Mouse (Mus musculus) forebrain, embryonic 16.5 days (tissue): ENCODE results near the gene Krt28. TPM values are rescaled to one million over a fixed set of nuclear protein-coding genes. Genes with fewer than 3 reads are reported as not detected.

Experiments
- ATAC-seq: fragments of 200-750 bp; cut with Nextera tagmentation; 2 replicates; pipeline ENCODE4 v1.8.0; 2017; ENCODE audit warnings: mild to moderate bottlenecking, moderate library complexity
- H3K27ac ChIP-seq: fragments of 300-500 bp; sonication (generic); 2 replicates; pipeline ENCODE4 v1.5.1; 2014; ENCODE audit warnings: low read length, control low read depth
- H3K27me3 ChIP-seq: fragments of 300-500 bp; sonication (generic); replicated peaks from 2 replicates; pipeline ENCODE4 v1.6.1; 2014; ENCODE audit warnings: low read length; ENCODE audit not compliant: control insufficient read depth, insufficient read depth
- H3K36me3 ChIP-seq: fragments of 300-500 bp; sonication (generic); 2 replicates; pipeline ENCODE4 v1.6.1; 2014; ENCODE audit not compliant: control insufficient read depth, insufficient read depth
- H3K4me1 ChIP-seq: fragments of 300-500 bp; sonication (generic); replicated peaks from 2 replicates; pipeline ENCODE4 v1.6.1; 2014; ENCODE audit warnings: low read length; ENCODE audit not compliant: control insufficient read depth, insufficient read depth
- H3K4me2 ChIP-seq: fragments of 300-500 bp; sonication (generic); 2 replicates; pipeline ENCODE4 v1.6.1; 2014; ENCODE audit warnings: mild to moderate bottlenecking, low read length, control low read depth
- H3K4me3 ChIP-seq: fragments of 300-500 bp; sonication (generic); replicated peaks from 2 replicates; pipeline ENCODE4 v1.5.1; 2014; ENCODE audit warnings: mild to moderate bottlenecking, low read length, control low read depth
- H3K9ac ChIP-seq: fragments of 300-500 bp; sonication (generic); replicated peaks from 2 replicates; pipeline ENCODE4 v1.6.1; 2014; ENCODE audit warnings: low read depth, low read length, control low read depth
- H3K9me3 ChIP-seq: fragments of 300-500 bp; sonication (generic); 2 replicates; pipeline ENCODE4 v1.6.1; 2016; ENCODE audit warnings: low read length; ENCODE audit not compliant: control insufficient read depth
- WGBS: fragments of 180-500 bp; shearing (Covaris S2); extraction: QIAGEN DNeasy Blood & Tissue Kit; methylation state at CpG from one replicate; pipeline ENCODE4 v1.1.7; 2014; 5-methylcytosine and 5-hydroxymethylcytosine counted together
- polyA plus RNA-seq: library from polyadenylated mRNA; unstranded; fragments of >200 nt; fragmentation: Nextera tagmentation; extraction: Ambion mirVana; gene quantifications from 2 replicates; pipeline ENCODE4 v1.2.1, GENCODE M21; 2015

Gene Krt28
- polyA plus RNA-seq, 1 experiment from 2014 or later: not detected

GRCm38 (mm10) chr11:99337866-99338265 lies 36.8 kb downstream of the Krt28 start, which contains the start of gene Krt26:
Gene Krt26, minus strand, starts transcription at chr11:99337966.
- no peak for ATAC-seq
- H3K9me3 ChIP-seq: no peaks in the 10 kb centered on the region
- WGBS: 94% methylated on average over 11 of the region's 11 CpGs
- no peak within 1 kb of the TSS for H3K4me2 ChIP-seq
- H3K36me3 ChIP-seq: no peaks in the 10 kb centered on the region
- H3K4me1 ChIP-seq: 0 out of 2 replicates have a peak, but pooled peaks cover 3% of the 10 kb centered on the region
- no peak within 1 kb of the TSS for H3K9ac ChIP-seq
- no peaks in the 10 kb centered on the region for H3K27me3 ChIP-seq
- no peak within 1 kb of the TSS for H3K4me3 ChIP-seq
- no peak within 1 kb of the TSS for H3K27ac ChIP-seq

GRCm38 (mm10) chr11:99333426-99333825 lies 41.3 kb downstream of the Krt28 start:
- Histone ChIP-seq H3K27ac (no peak overlapping the region), H3K4me1 (0 out of 2 replicates have a peak, but pooled peaks cover 3% of the 10 kb centered on the region), H3K4me3 (no peak overlapping the region), H3K9ac (no peak overlapping the region), H3K9me3 (no peaks in the 10 kb centered on the region), H3K4me2 (no peak overlapping the region), H3K36me3 (no peaks in the 10 kb centered on the region), H3K27me3 (no peaks in the 10 kb centered on the region)
- 57% methylated on average over 13 of the region's 13 CpGs for WGBS
- ATAC-seq: no peak

GRCm38 (mm10) chr11:99329655-99330054 lies 45.0 kb downstream of the Krt28 start:
- no peaks in the 10 kb centered on the region for H3K27me3 ChIP-seq
- no peak overlapping the region for H3K9ac ChIP-seq
- no peak overlapping the region for H3K4me2 ChIP-seq
- ATAC-seq: no peak
- H3K4me1 ChIP-seq: 0 out of 2 replicates have a peak, but pooled peaks cover 3% of the 10 kb centered on the region
- no peak overlapping the region for H3K4me3 ChIP-seq
- H3K27ac ChIP-seq: no peak overlapping the region
- H3K36me3 ChIP-seq: no peaks in the 10 kb centered on the region
- 71% methylated on average over 2 of the region's 2 CpGs for WGBS
- no peaks in the 10 kb centered on the region for H3K9me3 ChIP-seq

GRCm38 (mm10) chr11:99322851-99323250 lies 51.9 kb downstream of the Krt28 start, which contains the start of gene Krt25:
Gene Krt25, minus strand, starts transcription at chr11:99322951.
- Histone ChIP-seq H3K4me2 (no peak within 1 kb of the TSS), H3K9me3 (no peaks in the 10 kb centered on the region), H3K9ac (no peak within 1 kb of the TSS), H3K27me3 (no peaks in the 10 kb centered on the region), H3K4me1 (no peaks in the 10 kb centered on the region), H3K27ac (no peak within 1 kb of the TSS), H3K36me3 (no peaks in the 10 kb centered on the region), H3K4me3 (no peak within 1 kb of the TSS)
- WGBS: 92% methylated on average over 11 of the region's 11 CpGs
- no peak for ATAC-seq

GRCm38 (mm10) chr11:99321094-99321493 lies 53.6 kb downstream of the Krt28 start:
- H3K36me3 ChIP-seq: no peaks in the 10 kb centered on the region
- no peaks in the 10 kb centered on the region for H3K9me3 ChIP-seq
- ATAC-seq: no peak
- no peaks in the 10 kb centered on the region for H3K4me1 ChIP-seq
- H3K27me3 ChIP-seq: no peaks in the 10 kb centered on the region
- no peak overlapping the region for H3K4me3 ChIP-seq
- WGBS: 90% methylated on average over 14 of the region's 14 CpGs
- H3K27ac ChIP-seq: no peak overlapping the region
- H3K4me2 ChIP-seq: no peak overlapping the region
- H3K9ac ChIP-seq: no peak overlapping the region

- Histone ChIP-seq H3K4me1 (no peaks in the 10 kb centered on the region), H3K27ac (no peak overlapping the region), H3K27me3 (no peaks in the 10 kb centered on the region), H3K4me3 (no peak overlapping the region), H3K9me3 (no peaks in the 10 kb centered on the region), H3K9ac (no peak overlapping the region), H3K4me2 (no peak overlapping the region), H3K36me3 (no peaks in the 10 kb centered on the region)
- 68% methylated on average over 9 of the region's 9 CpGs for WGBS
- ATAC-seq: no peak
Measured at GRCm38 (mm10) chr11:99319127-99319526, 55.6 kb downstream of the Krt28 start.

GRCm38 (mm10) chr11:99316543-99316942 lies 58.2 kb downstream of the Krt28 start:
- Histone ChIP-seq H3K4me3 (no peak overlapping the region), H3K27me3 (no peaks in the 10 kb centered on the region), H3K9me3 (no peaks in the 10 kb centered on the region), H3K4me1 (no peaks in the 10 kb centered on the region), H3K4me2 (no peak overlapping the region), H3K36me3 (no peaks in the 10 kb centered on the region), H3K9ac (no peak overlapping the region), H3K27ac (no peak overlapping the region)
- 72% methylated on average over 8 of the region's 8 CpGs for WGBS
- ATAC-seq: no peak

Other genes with a start within 250 kb of the Krt28 start
- 0.16 TPM in 1 of 2 replicates, not detected in the other for gene Ccr7, start 219.8 kb downstream of the Krt28 start, polyA plus RNA-seq
- gene Smarce1, start 143.9 kb downstream of the Krt28 start, polyA plus RNA-seq: 351 and 398 TPM in 2 replicates
- 2.6 and 3.9 TPM in 2 replicates for gene Krt222, start 130.8 kb downstream of the Krt28 start, polyA plus RNA-seq
- 0.18 TPM in 1 of 2 replicates, not detected in the other for gene Krt24, start 89.6 kb downstream of the Krt28 start, polyA plus RNA-seq
- gene Krt25, start 52.0 kb downstream of the Krt28 start, polyA plus RNA-seq: not detected in 2 replicates
- 0.08 TPM in 1 of 2 replicates, not detected in the other for gene Krt26, start 36.9 kb downstream of the Krt28 start, polyA plus RNA-seq
- not detected in 2 replicates for gene Krt27, start 23.8 kb downstream of the Krt28 start, polyA plus RNA-seq
- 24.1 and 25.3 TPM in 2 replicates for gene Krt10, start 14.5 kb upstream of the Krt28 start, polyA plus RNA-seq
- 0.18 and 0.24 TPM in 2 replicates for gene Krt12, start 47.4 kb upstream of the Krt28 start, polyA plus RNA-seq
- not detected in 2 replicates for gene Krt20, start 63.2 kb upstream of the Krt28 start, polyA plus RNA-seq
- gene Krt23, start 118.2 kb upstream of the Krt28 start, polyA plus RNA-seq: 0.15 TPM in 1 of 2 replicates, not detected in the other
- not detected in 2 replicates for gene Krt39, start 146.4 kb upstream of the Krt28 start, polyA plus RNA-seq
- not detected in 2 replicates for gene Krt40, start 168.3 kb upstream of the Krt28 start, polyA plus RNA-seq
- gene Krtap3-3, start 176.0 kb upstream of the Krt28 start, polyA plus RNA-seq: not detected in 2 replicates
- not detected in 2 replicates for gene Krtap3-2, start 181.9 kb upstream of the Krt28 start, polyA plus RNA-seq
- not detected in 2 replicates for gene Gm11939, start 184.6 kb upstream of the Krt28 start, polyA plus RNA-seq
- gene Krtap3-1, start 191.7 kb upstream of the Krt28 start, polyA plus RNA-seq: not detected in 2 replicates
- not detected in 2 replicates for gene Krtap1-5, start 206.1 kb upstream of the Krt28 start, polyA plus RNA-seq
- not detected in 2 replicates for gene Krtap1-4, start 208.8 kb upstream of the Krt28 start, polyA plus RNA-seq
- gene Krtap1-3, start 216.4 kb upstream of the Krt28 start, polyA plus RNA-seq: not detected in 2 replicates
- gene Krtap9-3, start 223.2 kb upstream of the Krt28 start, polyA plus RNA-seq: not detected in 2 replicates
- gene Gm11938, start 228.4 kb upstream of the Krt28 start, polyA plus RNA-seq: not detected in 2 replicates
- gene Gm11937, start 235.3 kb upstream of the Krt28 start, polyA plus RNA-seq: not detected in 2 replicates
- not detected in 2 replicates for gene Krtap2-4, start 239.9 kb upstream of the Krt28 start, polyA plus RNA-seq
- not detected in 2 replicates for gene Gm11562, start 245.5 kb upstream of the Krt28 start, polyA plus RNA-seq